Mouse (Mus musculus) neural tube, embryonic 13.5 days (tissue): ENCODE data around the gene Gmip. TPM values are rescaled to one million over a fixed set of nuclear protein-coding genes. Genes with fewer than 3 reads are reported as not detected.

Source experiments
- ATAC-seq: fragments of 200-750 bp; cut with Nextera tagmentation; 2 replicates; pipeline ENCODE4 v1.8.0; 2017; ENCODE audit warnings: low read depth, mild to moderate bottlenecking, moderate TSS enrichment, moderate library complexity
- H3K27ac ChIP-seq: fragments of 300-500 bp; sonication (generic); replicated peaks from 2 replicates; pipeline ENCODE4 v1.5.1; 2015; ENCODE audit warnings: moderate library complexity, mild to moderate bottlenecking, inconsistent platforms
- H3K27me3 ChIP-seq: fragments of 300-500 bp; sonication (generic); 2 replicates; pipeline ENCODE4 v1.6.1; 2015; ENCODE audit warnings: mild to moderate bottlenecking, inconsistent platforms
- H3K36me3 ChIP-seq: fragments of 300-500 bp; sonication (generic); 2 replicates; pipeline ENCODE4 v1.6.1; 2015; ENCODE audit warnings: mild to moderate bottlenecking, inconsistent platforms
- H3K4me1 ChIP-seq: fragments of 300-500 bp; sonication (generic); replicated peaks from 2 replicates; pipeline ENCODE4 v1.6.1; 2015; ENCODE audit warnings: inconsistent platforms
- H3K4me2 ChIP-seq: fragments of 300-500 bp; sonication (generic); 2 replicates; pipeline ENCODE4 v1.6.1; 2015; ENCODE audit warnings: inconsistent platforms, mild to moderate bottlenecking, moderate library complexity
- H3K4me3 ChIP-seq: fragments of 300-500 bp; sonication (generic); 2 replicates; pipeline ENCODE4 v1.5.1; 2015; ENCODE audit warnings: mild to moderate bottlenecking, inconsistent platforms
- H3K9ac ChIP-seq: fragments of 300-500 bp; sonication (generic); 2 replicates; pipeline ENCODE4 v1.6.1; 2015; ENCODE audit warnings: moderate library complexity, mild to moderate bottlenecking, inconsistent platforms
- H3K9me3 ChIP-seq: fragments of 300-500 bp; sonication (generic); 2 replicates; pipeline ENCODE4 v1.6.1; 2016; ENCODE audit warnings: inconsistent platforms
- WGBS: fragments of 180-500 bp; shearing (Covaris S2); methylation state at CpG from one replicate; pipeline ENCODE4 v1.1.7; 2015; 5-methylcytosine and 5-hydroxymethylcytosine counted together
- polyA plus RNA-seq: library from polyadenylated mRNA; unstranded; fragments of >200 nt; fragmentation: Nextera tagmentation; extraction: Ambion mirVana; gene quantifications from 2 replicates; pipeline ENCODE4 v1.2.1, GENCODE M21; 2015

Gene Gmip
- polyA plus RNA-seq, 1 experiment from 2014 or later: 24.8 TPM

GRCm38 (mm10) chr8:69870907-69871306, 62.4 kb downstream of the Gmip start:
- Histone ChIP-seq H3K36me3 (peaks cover 15% of the 10 kb centered on the region; the same call in 1 of the 2 replicates), H3K27ac (no peak overlapping the region), H3K9ac (no peak overlapping the region), H3K27me3 (no peaks in the 10 kb centered on the region), H3K4me3 (no peak overlapping the region), H3K4me2 (no peak overlapping the region), H3K4me1 (no peaks in the 10 kb centered on the region), H3K9me3 (no peaks in the 10 kb centered on the region)
- ATAC-seq: no peak
- WGBS: 89% methylated on average over 6 of the region's 6 CpGs

Other genes starting within 250 kb of the Gmip start
- 43.8 and 44.4 TPM in 2 replicates for gene Zfp868, start 183.1 kb upstream of the Gmip start, polyA plus RNA-seq
- gene Zfp964, start 154.2 kb upstream of the Gmip start, polyA plus RNA-seq: 2.9 and 3.1 TPM in 2 replicates
- 25.1 and 28.9 TPM in 2 replicates for gene Zfp869, start 98.0 kb upstream of the Gmip start, polyA plus RNA-seq
- gene Zfp963, start 58.7 kb upstream of the Gmip start, polyA plus RNA-seq: 10.1 and 10.5 TPM in 2 replicates
- gene Gm20422, start 33.8 kb upstream of the Gmip start, polyA plus RNA-seq: 0.50 and 0.55 TPM in 2 replicates
- gene Atp13a1, start 17.5 kb upstream of the Gmip start, polyA plus RNA-seq: 43.7 and 45.4 TPM in 2 replicates
- gene Zfp866, start 17.5 kb upstream of the Gmip start, polyA plus RNA-seq: 39.6 and 45.7 TPM in 2 replicates
- 0.68 and 0.70 TPM in 2 replicates for gene Lpar2, start 13.8 kb downstream of the Gmip start, polyA plus RNA-seq
- 50.9 and 58.8 TPM in 2 replicates for gene Pbx4, start 23.8 kb downstream of the Gmip start, polyA plus RNA-seq
- 3.1 and 3.9 TPM in 2 replicates for gene Cilp2, start 79.0 kb downstream of the Gmip start, polyA plus RNA-seq
- 3.4 TPM in 2 replicates for gene Tssk6, start 93.5 kb downstream of the Gmip start, polyA plus RNA-seq
- 169 and 186 TPM in 2 replicates for gene Ndufa13, start 93.9 kb downstream of the Gmip start, polyA plus RNA-seq
- gene Yjefn3, start 94.0 kb downstream of the Gmip start, polyA plus RNA-seq: 10.0 and 12.1 TPM in 2 replicates
- 30.6 and 31.8 TPM in 2 replicates for gene Gatad2a, start 187.7 kb downstream of the Gmip start, polyA plus RNA-seq
- 68.1 and 68.7 TPM in 2 replicates for gene Mau2, start 234.1 kb downstream of the Gmip start, polyA plus RNA-seq
- 57.7 and 59.2 TPM in 2 replicates for gene Sugp1, start 234.1 kb downstream of the Gmip start, polyA plus RNA-seq